Mouse (Mus musculus) stomach, embryonic 16.5 days (tissue): Measurements from ENCODE around the gene Agpat2. TPM values are rescaled to one million over a fixed set of nuclear protein-coding genes. Genes with fewer than 3 reads are reported as not detected.

ENCODE experiments used
- ATAC-seq: fragments of 200-750 bp; cut with Nextera tagmentation; 2 replicates; pipeline ENCODE4 v1.8.0; 2017; ENCODE audit warnings: moderate number of reproducible peaks, moderate TSS enrichment; ENCODE audit not compliant: insufficient read depth, low FRiP score
- H3K27ac ChIP-seq: fragments of 300-500 bp; sonication (generic); 2 replicates; pipeline ENCODE4 v1.5.1; 2014; ENCODE audit warnings: low read length
- H3K27me3 ChIP-seq: fragments of 300-500 bp; sonication (generic); 2 replicates; pipeline ENCODE4 v1.6.1; 2014; ENCODE audit warnings: low read length, control low read depth, mixed read lengths; ENCODE audit not compliant: control insufficient read depth, insufficient read depth
- H3K36me3 ChIP-seq: fragments of 300-500 bp; sonication (generic); 2 replicates; pipeline ENCODE4 v1.6.1; 2014; ENCODE audit warnings: low read length; ENCODE audit not compliant: control insufficient read depth, insufficient read depth
- H3K4me1 ChIP-seq: fragments of 300-500 bp; sonication (generic); 2 replicates; pipeline ENCODE4 v1.6.1; 2014; ENCODE audit warnings: low read length, control low read depth, mixed read lengths; ENCODE audit not compliant: control insufficient read depth, insufficient read depth
- H3K4me2 ChIP-seq: fragments of 300-500 bp; sonication (generic); 2 replicates; pipeline ENCODE4 v1.6.1; 2014; ENCODE audit warnings: low read depth, low read length, mixed read lengths
- H3K4me3 ChIP-seq: fragments of 300-500 bp; sonication (generic); replicated peaks from 2 replicates; pipeline ENCODE4 v1.5.1; 2014; ENCODE audit warnings: mild to moderate bottlenecking, low read length
- H3K9ac ChIP-seq: fragments of 300-500 bp; sonication (generic); 2 replicates; pipeline ENCODE4 v1.6.1; 2014; ENCODE audit warnings: low read length
- H3K9me3 ChIP-seq: fragments of 300-500 bp; sonication (generic); replicated peaks from 2 replicates; pipeline ENCODE4 v1.6.1; 2016; ENCODE audit warnings: low read length, control low read depth; ENCODE audit not compliant: control insufficient read depth
- WGBS: fragments of 180-500 bp; shearing (Covaris S2); extraction: QIAGEN DNeasy Blood & Tissue Kit; methylation state at CpG from one replicate; pipeline ENCODE4 v1.1.7; 2014; 5-methylcytosine and 5-hydroxymethylcytosine counted together
- polyA plus RNA-seq: library from polyadenylated mRNA; unstranded; fragments of >200 nt; fragmentation: Nextera tagmentation; extraction: Ambion mirVana; gene quantifications from 2 replicates; pipeline ENCODE4 v1.2.1, GENCODE M21; 2015

Agpat2 gene
- polyA plus RNA-seq, 1 experiment from 2014 or later = 66.8 TPM

DNA sequence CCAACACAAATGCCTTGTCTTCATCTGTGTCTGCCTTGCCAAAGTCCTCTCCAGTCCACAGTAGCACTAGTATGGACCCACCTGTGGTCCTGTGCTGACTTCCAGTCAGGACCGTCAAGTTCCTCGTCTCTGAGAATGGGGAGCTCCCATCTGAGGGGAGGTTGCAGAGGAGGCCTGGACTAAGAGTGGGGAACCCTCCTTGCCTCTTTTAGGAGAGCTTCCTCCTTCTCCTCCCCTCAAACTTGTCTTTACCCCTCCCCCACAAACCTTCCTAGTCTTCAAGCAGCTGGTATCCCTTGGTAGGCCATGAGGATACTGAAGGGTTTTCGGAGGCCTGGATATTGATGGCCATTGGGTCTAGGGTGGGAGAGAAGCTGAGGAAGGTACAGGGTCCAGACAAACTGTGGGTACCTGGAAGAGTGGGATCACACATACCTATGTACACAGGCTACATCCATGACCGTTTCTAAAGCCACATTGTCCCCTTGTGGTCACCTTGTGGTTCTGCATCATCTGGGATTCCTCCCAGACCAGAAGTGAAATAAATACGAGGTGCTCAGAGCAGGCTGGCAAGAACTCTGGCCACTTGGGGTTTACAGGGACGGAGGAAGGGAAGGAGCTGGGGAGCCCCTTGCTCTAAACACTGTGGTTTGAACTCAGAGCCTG is 42.7 kb downstream of the Agpat2 start:
- H3K27ac ChIP-seq = no peak overlapping the region
- H3K9ac ChIP-seq = no peak overlapping the region
- peaks cover 7% of the 10 kb centered on the region; the same call in 1 of the 2 replicates for H3K4me1 ChIP-seq
- H3K36me3 ChIP-seq = no peaks in the 10 kb centered on the region
- no peaks in the 10 kb centered on the region for H3K9me3 ChIP-seq
- no peaks in the 10 kb centered on the region for H3K27me3 ChIP-seq
- ATAC-seq = peak; percentile 48; the same call in 1 of the 2 replicates
- H3K4me2 ChIP-seq = no peak overlapping the region
- no peak overlapping the region for H3K4me3 ChIP-seq
- 43% methylated on average over 6 of the region's 6 CpGs for WGBS

DNA sequence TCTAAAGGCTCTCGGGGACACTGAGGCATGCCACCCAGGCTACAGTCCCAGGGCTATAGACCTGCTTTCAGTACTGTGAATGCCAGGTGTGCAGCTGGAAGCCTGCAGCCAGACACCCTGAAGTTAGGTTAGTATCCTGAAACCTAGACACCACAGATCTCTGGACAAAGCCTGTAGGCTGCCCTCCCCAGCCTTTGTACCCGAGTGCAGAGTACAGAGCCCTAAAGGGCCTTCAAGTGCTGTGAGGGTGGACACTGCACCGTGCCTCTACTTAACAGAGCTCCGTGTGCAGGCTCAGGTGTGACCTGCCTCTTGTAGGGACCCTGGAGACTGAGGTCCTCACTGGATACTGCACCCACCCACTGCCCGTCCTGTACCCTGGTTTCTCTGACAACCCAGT is 43.7 kb downstream of the Agpat2 start:
- no peak overlapping the region for H3K4me3 ChIP-seq
- no peak overlapping the region for H3K27ac ChIP-seq
- no peaks in the 10 kb centered on the region for H3K27me3 ChIP-seq
- H3K36me3 ChIP-seq = no peaks in the 10 kb centered on the region
- WGBS = 76% methylated on average over 5 of the region's 5 CpGs
- H3K9me3 ChIP-seq = no peaks in the 10 kb centered on the region
- no peak for ATAC-seq
- peaks cover 10% of the 10 kb centered on the region; the same call in 1 of the 2 replicates for H3K4me1 ChIP-seq
- no peak overlapping the region for H3K9ac ChIP-seq
- H3K4me2 ChIP-seq = no peak overlapping the region

DNA sequence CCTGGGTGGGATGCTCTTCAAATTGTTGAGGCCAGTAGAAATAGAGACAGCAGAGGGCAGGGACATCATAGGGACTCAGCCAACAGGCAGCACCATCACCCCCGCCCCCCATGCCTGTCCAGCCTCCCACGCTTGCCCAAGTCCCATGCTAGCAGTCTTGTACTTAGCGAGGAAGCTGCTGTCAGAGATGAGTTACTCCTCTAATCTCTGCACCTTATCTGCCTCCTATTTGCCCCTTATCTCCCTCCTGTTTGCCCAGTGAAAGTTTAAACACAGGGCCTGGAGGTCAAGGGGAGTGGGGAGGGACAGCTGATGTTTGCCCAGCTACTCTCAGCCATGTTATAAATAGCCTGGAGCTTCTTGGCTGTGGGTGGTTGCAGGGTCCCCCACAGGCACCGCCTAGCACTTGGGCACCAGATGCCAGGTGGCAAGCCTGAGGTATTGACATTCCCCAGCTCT is 47.7 kb downstream of the Agpat2 start:
- 34% methylated on average over 4 of the region's 4 CpGs for WGBS
- Histone ChIP-seq H3K36me3 (no peaks in the 10 kb centered on the region), H3K4me2 (no peak overlapping the region), H3K4me1 (peaks cover 17% of the 10 kb centered on the region; the same call in 1 of the 2 replicates), H3K27me3 (no peaks in the 10 kb centered on the region), H3K9ac (peak overlapping the region; percentile 42; the same call in 1 of the 2 replicates), H3K9me3 (no peaks in the 10 kb centered on the region), H3K27ac (peak overlapping the region; percentile 66), H3K4me3 (no peak overlapping the region)
- ATAC-seq = peak; percentile 28; the same call in 1 of the 2 replicates

DNA sequence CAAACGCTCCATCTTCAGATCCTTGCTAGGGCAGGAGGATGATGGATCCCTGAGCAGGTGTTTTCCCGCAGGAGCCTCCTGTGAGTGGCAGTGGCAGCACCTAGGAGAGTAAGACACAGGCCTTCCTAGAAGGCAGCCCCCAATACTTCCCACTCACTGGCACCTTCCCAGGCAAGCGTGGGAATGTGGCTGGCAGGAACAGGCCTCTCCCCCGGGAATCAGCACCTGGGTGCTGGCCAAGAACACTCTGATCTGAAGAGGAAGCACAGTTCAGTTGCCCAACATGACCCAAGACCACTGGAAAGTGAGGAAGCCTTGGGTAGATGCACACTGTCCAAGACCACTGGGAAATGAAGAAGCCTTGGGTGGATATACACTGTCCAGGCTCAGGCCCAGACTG is 49.1 kb downstream of the Agpat2 start:
- ATAC-seq = no peak

DNA sequence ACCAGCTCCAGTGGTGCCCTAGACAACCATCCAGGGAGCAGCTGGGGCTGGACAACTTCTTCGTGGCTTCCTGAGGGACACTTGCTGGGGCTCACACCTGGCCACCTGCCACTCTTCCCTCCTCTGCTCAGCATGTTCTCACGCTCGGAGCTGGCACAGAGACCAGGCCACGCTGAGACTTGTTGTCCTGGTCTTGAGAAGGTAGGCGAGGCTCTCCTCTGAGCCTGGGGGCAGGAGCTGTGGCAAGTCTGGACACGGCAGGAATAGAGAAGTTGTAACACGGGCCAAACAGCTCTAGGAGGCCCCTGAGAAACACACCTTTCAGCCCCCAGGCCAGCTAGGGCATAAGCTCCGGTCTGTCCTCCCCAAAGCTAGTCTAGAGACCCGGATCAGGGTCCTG is 50.3 kb downstream of the Agpat2 start:
- H3K9me3 ChIP-seq = no peaks in the 10 kb centered on the region
- no peaks in the 10 kb centered on the region for H3K27me3 ChIP-seq
- H3K4me2 ChIP-seq = no peak overlapping the region
- no peaks in the 10 kb centered on the region for H3K36me3 ChIP-seq
- WGBS = 61% methylated on average over 9 of the region's 9 CpGs
- H3K4me3 ChIP-seq = no peak overlapping the region
- ATAC-seq = peak; percentile 51; the same call in 1 of the 2 replicates
- peak overlapping the region; percentile 70 for H3K27ac ChIP-seq
- no peak overlapping the region for H3K9ac ChIP-seq
- peaks cover 26% of the 10 kb centered on the region for H3K4me1 ChIP-seq

More for the DNA sequence above, 49.1 kb downstream of the Agpat2 start:
- H3K4me3 ChIP-seq = no peak overlapping the region
- 74% methylated on average over 4 of the region's 4 CpGs for WGBS
- H3K27ac ChIP-seq = no peak overlapping the region
- no peaks in the 10 kb centered on the region for H3K9me3 ChIP-seq
- no peaks in the 10 kb centered on the region for H3K27me3 ChIP-seq
- no peak overlapping the region for H3K9ac ChIP-seq
- H3K4me1 ChIP-seq = peaks cover 20% of the 10 kb centered on the region
- no peak overlapping the region for H3K4me2 ChIP-seq
- H3K36me3 ChIP-seq = no peaks in the 10 kb centered on the region

DNA sequence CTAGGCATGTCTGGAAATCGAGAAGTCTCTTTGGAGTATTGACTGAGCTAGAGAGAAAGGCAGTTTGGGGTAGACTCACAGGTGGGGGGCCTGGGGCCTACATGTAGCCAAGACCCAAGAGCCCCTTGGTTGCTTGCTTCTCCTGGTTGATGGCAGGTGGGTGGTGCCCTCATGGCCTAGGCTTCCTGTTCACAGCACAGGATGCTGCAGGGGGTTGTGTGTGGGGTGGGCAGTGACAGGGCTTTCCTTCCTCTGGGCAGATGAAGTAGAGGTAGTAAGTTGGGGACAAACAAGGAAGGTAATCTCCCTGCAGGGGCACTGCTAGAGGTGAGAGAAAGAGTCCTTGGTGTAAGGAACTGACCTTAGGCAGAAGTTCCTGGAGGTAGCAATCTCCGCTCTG is 52.2 kb downstream of the Agpat2 start:
- H3K4me2 ChIP-seq = no peak overlapping the region
- H3K36me3 ChIP-seq = no peaks in the 10 kb centered on the region
- peak overlapping the region; percentile 57; the same call in 1 of the 2 replicates for H3K27ac ChIP-seq
- peaks cover 25% of the 10 kb centered on the region for H3K4me1 ChIP-seq
- no peak overlapping the region for H3K9ac ChIP-seq
- no peak overlapping the region for H3K4me3 ChIP-seq
- no peaks in the 10 kb centered on the region for H3K9me3 ChIP-seq
- 78% methylated on average over 2 of the region's 2 CpGs for WGBS
- no peaks in the 10 kb centered on the region for H3K27me3 ChIP-seq
- no peak for ATAC-seq

DNA sequence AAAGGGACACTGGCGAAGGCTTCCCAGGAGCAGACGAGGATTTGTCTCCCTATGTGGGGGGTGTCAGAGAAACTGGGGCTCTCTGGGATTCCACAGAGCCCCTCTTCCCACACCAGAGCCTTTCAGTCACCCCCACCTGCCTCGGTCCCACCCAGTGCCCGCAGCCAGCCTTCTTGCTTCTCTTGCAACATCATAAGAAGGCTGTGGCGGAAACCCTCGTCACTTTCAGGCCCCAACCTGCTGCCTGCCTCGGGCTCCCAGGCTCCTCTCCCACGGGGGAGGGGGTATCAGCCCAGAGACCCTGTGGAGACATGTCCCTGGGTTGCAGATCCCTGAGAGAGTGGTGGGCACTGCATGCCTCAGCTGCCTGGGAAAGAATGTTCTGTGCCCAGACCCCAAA is 52.8 kb downstream of the Agpat2 start:
- H3K4me2 ChIP-seq = no peak overlapping the region
- no peaks in the 10 kb centered on the region for H3K27me3 ChIP-seq
- no peak overlapping the region for H3K9ac ChIP-seq
- no peak overlapping the region for H3K4me3 ChIP-seq
- 63% methylated on average over 8 of the region's 8 CpGs for WGBS
- no peaks in the 10 kb centered on the region for H3K9me3 ChIP-seq
- H3K4me1 ChIP-seq = peaks cover 19% of the 10 kb centered on the region
- ATAC-seq = no peak
- H3K27ac ChIP-seq = peak overlapping the region; percentile 57
- H3K36me3 ChIP-seq = no peaks in the 10 kb centered on the region

DNA sequence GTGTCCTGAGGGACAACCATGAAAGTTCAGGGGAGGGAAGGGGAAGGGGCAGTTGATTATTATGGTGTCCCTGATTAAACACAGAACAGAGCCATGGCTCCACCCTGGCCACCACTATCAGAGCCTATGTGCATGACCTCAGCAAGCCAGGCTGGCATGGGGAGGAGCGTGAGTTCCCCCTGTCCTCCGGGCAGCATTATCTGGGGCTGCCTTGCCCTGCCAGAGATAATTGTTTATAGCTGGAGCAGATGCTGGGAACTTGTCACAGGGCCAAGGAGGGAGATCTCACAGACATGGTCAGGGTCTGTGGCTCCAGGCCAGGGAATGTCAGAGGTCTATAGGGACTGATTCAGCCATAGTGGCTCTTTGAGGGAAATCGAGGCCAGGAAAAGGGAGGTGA is 53.4 kb downstream of the Agpat2 start:
- Histone ChIP-seq H3K27ac (peak overlapping the region; percentile 57), H3K4me2 (no peak overlapping the region), H3K36me3 (no peaks in the 10 kb centered on the region), H3K27me3 (no peaks in the 10 kb centered on the region), H3K4me3 (no peak overlapping the region), H3K4me1 (peaks cover 16% of the 10 kb centered on the region), H3K9ac (no peak overlapping the region), H3K9me3 (no peaks in the 10 kb centered on the region)
- ATAC-seq = no peak
- 56% methylated on average over 3 of the region's 3 CpGs for WGBS

DNA sequence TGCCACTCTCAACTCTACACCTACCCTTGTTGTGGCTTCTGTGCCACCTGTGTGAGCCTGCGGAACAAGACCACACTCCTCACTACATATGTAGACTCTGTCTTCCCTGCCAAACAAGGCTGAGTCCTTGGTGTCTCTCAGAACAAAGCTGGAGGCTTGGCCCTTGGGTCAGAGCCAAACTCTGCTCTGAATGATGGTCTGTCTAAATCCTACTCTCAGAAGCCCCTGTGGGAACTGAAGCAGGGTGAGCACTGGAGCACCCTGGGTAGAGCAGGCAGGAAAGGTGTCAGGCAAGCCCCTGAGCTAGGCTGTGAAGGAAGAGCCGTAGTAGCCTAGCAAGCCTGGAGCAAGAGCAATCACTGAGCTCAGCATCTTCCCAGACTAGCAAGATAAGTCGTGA is 54.0 kb downstream of the Agpat2 start:
- H3K4me2 ChIP-seq = no peak overlapping the region
- H3K9ac ChIP-seq = 0 out of 2 replicates have a peak overlapping the region, but pooled peaks have one; percentile 36
- H3K27me3 ChIP-seq = no peaks in the 10 kb centered on the region
- peaks cover 16% of the 10 kb centered on the region for H3K4me1 ChIP-seq
- H3K9me3 ChIP-seq = no peaks in the 10 kb centered on the region
- H3K4me3 ChIP-seq = no peak overlapping the region
- ATAC-seq = no peak
- 47% methylated on average over 3 of the region's 3 CpGs for WGBS
- H3K27ac ChIP-seq = peak overlapping the region; percentile 55; the same call in 1 of the 2 replicates
- H3K36me3 ChIP-seq = no peaks in the 10 kb centered on the region
